Comparison of ENCODE assay signal across 13 mouse cellular contexts in the genomic region with DNA sequence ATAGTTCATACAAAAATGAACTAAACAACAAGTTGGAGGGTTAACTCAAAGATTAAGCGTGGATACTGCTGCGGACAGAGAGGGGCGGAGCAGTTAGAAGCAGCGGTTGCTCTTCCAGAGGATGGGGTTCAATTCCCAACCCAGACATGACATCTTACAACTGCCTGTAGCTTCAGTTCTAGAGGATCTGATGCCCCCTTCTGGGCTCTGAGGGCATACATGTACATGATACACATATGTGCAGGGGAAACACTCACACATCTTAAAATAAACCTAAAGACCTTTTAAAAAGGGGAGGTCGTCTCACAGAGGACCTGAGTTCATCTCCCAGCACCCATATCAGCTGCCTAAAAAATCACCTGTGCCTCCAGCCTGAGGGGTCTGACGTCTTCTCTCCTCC. TPM values are rescaled to one million over a fixed set of nuclear protein-coding genes. Genes with fewer than 3 reads are reported as not detected.
DNase-seq lines count a peak whose midpoint lies in the region; ATAC-seq and TF ChIP-seq lines count a peak whose summit lies in the region.
"Had no signal": no experiment of that assay in that cellular context is flagged by ENCODE, and none has a peak within 500 bp of the region (broad histone marks: within the 10 kb centered on the region; RNA-seq: fewer than 3 reads in every experiment).

No protein-coding gene starts in this region.

- TF ChIP-seq EP300 in stomach, postnatal 0 days (optimal IDR thresholded peaks at IDR 0.05) = no peak

- ATAC-seq in intestine, postnatal 0 days = 0 out of 2 replicates have a peak, but pooled peaks have one; percentile 19
- no peak for ATAC-seq in intestine, embryonic 15.5 days
- ATAC-seq in Patski = no peak
- no peak for ATAC-seq in stomach, postnatal 0 days (ENCODE audit: low FRiP score, low TSS enrichment)

- CTCF ChIA-PET in Patski (lab: Charles Lee) = interaction anchor here (1.3 kb wide), 1 partner anchor 14 kb away, joined by 4 read pairs; no protein-coding TSS in a partner anchor

- peak; percentile 66 for TF ChIP-seq CTCF in intestine, postnatal 0 days (IDR thresholded peaks at IDR 0.05; ENCODE audit: low read depth)
- peak; percentile 53 for TF ChIP-seq CTCF in Patski (IDR thresholded peaks at IDR 0.05)
- TF ChIP-seq CTCF in stomach, postnatal 0 days (IDR thresholded peaks at IDR 0.05; ENCODE audit: low read depth) = peak; percentile 62

- no peak overlapping the region for H3K9ac ChIP-seq in intestine, postnatal 0 days (ENCODE audit: low read depth, low read length)
- no peak overlapping the region for H3K9ac ChIP-seq in intestine, embryonic 15.5 days
- H3K9ac ChIP-seq in stomach, postnatal 0 days (ENCODE audit: low read length) = no peak overlapping the region
- H3K9ac ChIP-seq: heart, embryonic 13.5 days; hindbrain, embryonic 13.5 days; limb, embryonic 15.5 days had no signal

- in situ Hi-C loops in Patski (cut with MboI; ENCODE audit: low pct_unique_long_range_greater_than_20kb) = no loop called here

- H3K4me2 ChIP-seq in intestine, postnatal 0 days (replicated peaks; ENCODE audit: low read depth) = no peak overlapping the region
- H3K4me2 ChIP-seq in intestine, embryonic 15.5 days (replicated peaks) = no peak overlapping the region
- H3K4me2 ChIP-seq in stomach, postnatal 0 days (replicated peaks; ENCODE audit: low read depth) = no peak overlapping the region
- H3K4me2 ChIP-seq: heart, embryonic 13.5 days; hindbrain, embryonic 13.5 days; limb, embryonic 15.5 days had no signal

- no peaks in the 10 kb centered on the region for H3K4me1 ChIP-seq in intestine, postnatal 0 days (replicated peaks; ENCODE audit: control insufficient read depth, insufficient read depth, low read length)
- no peaks in the 10 kb centered on the region for H3K4me1 ChIP-seq in intestine, embryonic 15.5 days (replicated peaks)
- H3K4me1 ChIP-seq in stomach, postnatal 0 days (replicated peaks; ENCODE audit: control insufficient read depth, insufficient read depth) = no peaks in the 10 kb centered on the region
- H3K4me1 ChIP-seq: hindbrain, embryonic 13.5 days; limb, embryonic 15.5 days had no signal

- H3K9me3 ChIP-seq in intestine, postnatal 0 days (ENCODE audit: control insufficient read depth) = no peaks in the 10 kb centered on the region
- no peaks in the 10 kb centered on the region for H3K9me3 ChIP-seq in intestine, embryonic 15.5 days
- H3K9me3 ChIP-seq in stomach, postnatal 0 days (ENCODE audit: control insufficient read depth, low read length) = no peaks in the 10 kb centered on the region
- H3K9me3 ChIP-seq: limb, embryonic 15.5 days had no signal

- H3K4me3 ChIP-seq in intestine, postnatal 0 days (ENCODE audit: low read depth, low read length) = no peak overlapping the region
- no peak overlapping the region for H3K4me3 ChIP-seq in intestine, embryonic 15.5 days (replicated peaks)
- H3K4me3 ChIP-seq in stomach, postnatal 0 days (ENCODE audit: low read depth, low read length) = no peak overlapping the region
- H3K4me3 ChIP-seq: heart, embryonic 13.5 days; hindbrain, embryonic 13.5 days; limb, embryonic 15.5 days had no signal

- no peaks in the 10 kb centered on the region; the same call in 1 of the 2 replicates for H3K36me3 ChIP-seq in intestine, postnatal 0 days (ENCODE audit: control insufficient read depth, insufficient read depth)
- H3K36me3 ChIP-seq in intestine, embryonic 15.5 days = no peaks in the 10 kb centered on the region
- no peaks in the 10 kb centered on the region for H3K36me3 ChIP-seq in stomach, postnatal 0 days (ENCODE audit: control insufficient read depth, insufficient read depth, low read length)

- no peaks in the 10 kb centered on the region for H3K27me3 ChIP-seq in intestine, postnatal 0 days (replicated peaks; ENCODE audit: control insufficient read depth, insufficient read depth, low read length)
- H3K27me3 ChIP-seq in intestine, embryonic 15.5 days (replicated peaks) = no peaks in the 10 kb centered on the region
- H3K27me3 ChIP-seq in Patski = no peaks in the 10 kb centered on the region
- no peaks in the 10 kb centered on the region for H3K27me3 ChIP-seq in stomach, postnatal 0 days (ENCODE audit: control insufficient read depth, insufficient read depth, low read length)
- H3K27me3 ChIP-seq: heart, embryonic 13.5 days; hindbrain, embryonic 13.5 days; limb, embryonic 15.5 days had no signal

- DNase-seq in thymus, postnatal 0 days (ENCODE audit: low spot score) = peak; percentile 25
- no peak for DNase-seq in thymus, postnatal 36 days
- DNase-seq in Patski (ENCODE audit: low read depth, low spot score) = no peak
- DNase-seq in stomach, postnatal 0 days (ENCODE audit: low spot score) = no peak
- DNase-seq in natural killer cell, adult 2 months (ENCODE audit: low spot score in 2 of 2) = no peak
- DNase-seq: adrenal gland, adult 2 months; cerebellum, adult 11 months; kidney, postnatal 14 days had no signal

- POLR2A ChIA-PET in Patski (lab: Charles Lee) = no interaction called here

- 86% methylated on average over 6 of the region's 6 CpGs for WGBS in intestine, postnatal 0 days
- 91% methylated on average over 6 of the region's 6 CpGs for WGBS in intestine, embryonic 15.5 days
- WGBS in stomach, postnatal 0 days = 79% methylated on average over 6 of the region's 6 CpGs

- no peak overlapping the region for H3K27ac ChIP-seq in intestine, postnatal 0 days (ENCODE audit: low read depth, low read length)
- H3K27ac ChIP-seq in intestine, embryonic 15.5 days = no peak overlapping the region
- H3K27ac ChIP-seq in stomach, postnatal 0 days (replicated peaks) = no peak overlapping the region
- H3K27ac ChIP-seq: heart, embryonic 13.5 days; hindbrain, embryonic 13.5 days; limb, embryonic 15.5 days had no signal

RNA-seq across cellular contexts. Expression of a gene that starts 40.9 kb away (rescaled TPM):
- polyA plus RNA-seq in intestine, postnatal 0 days (2015; fragmentation: Nextera tagmentation; extraction: Ambion mirVana) = 2.8 and 3.4 TPM in 2 replicates
- polyA plus RNA-seq in intestine, embryonic 15.5 days (2015; fragmentation: Nextera tagmentation; extraction: Ambion mirVana) = 8.5 and 9.8 TPM in 2 replicates
- 0.80 and 1.1 TPM in 2 replicates for polyA plus RNA-seq in thymus, postnatal 0 days (2015; fragmentation: Nextera tagmentation; extraction: Ambion mirVana)
- 3.8 TPM for polyA plus RNA-seq in Patski (2021)
- 3.0 TPM in 2 replicates for polyA plus RNA-seq in stomach, postnatal 0 days (2015; fragmentation: Nextera tagmentation; extraction: Ambion mirVana)

RNA-seq across cellular contexts. Expression of a gene that starts 51.3 kb away (rescaled TPM):
- 1.7 and 1.9 TPM in 2 replicates for polyA plus RNA-seq in intestine, postnatal 0 days (2015; fragmentation: Nextera tagmentation; extraction: Ambion mirVana)
- 5.2 and 5.3 TPM in 2 replicates for polyA plus RNA-seq in intestine, embryonic 15.5 days (2015; fragmentation: Nextera tagmentation; extraction: Ambion mirVana)
- 3.5 and 3.8 TPM in 2 replicates for polyA plus RNA-seq in thymus, postnatal 0 days (2015; fragmentation: Nextera tagmentation; extraction: Ambion mirVana)
- 2.8 TPM for polyA plus RNA-seq in Patski (2021)
- polyA plus RNA-seq in stomach, postnatal 0 days (2015; fragmentation: Nextera tagmentation; extraction: Ambion mirVana) = 1.7 and 2.0 TPM in 2 replicates

RNA-seq across cellular contexts. Expression of a gene that starts 54.7 kb away (rescaled TPM):
- 87.1 and 95.3 TPM in 2 replicates for polyA plus RNA-seq in intestine, postnatal 0 days (2015; fragmentation: Nextera tagmentation; extraction: Ambion mirVana)
- polyA plus RNA-seq in intestine, embryonic 15.5 days (2015; fragmentation: Nextera tagmentation; extraction: Ambion mirVana) = 143 and 152 TPM in 2 replicates
- polyA plus RNA-seq in thymus, postnatal 0 days (2015; fragmentation: Nextera tagmentation; extraction: Ambion mirVana) = 127 and 149 TPM in 2 replicates
- polyA plus RNA-seq in Patski (2021) = 84.7 TPM
- polyA plus RNA-seq in stomach, postnatal 0 days (2015; fragmentation: Nextera tagmentation; extraction: Ambion mirVana) = 128 and 139 TPM in 2 replicates
